Mouse (Mus musculus): ENCODE measurements at regions not wholly inside any gene's neighbourhood (a gene's known extent, or its start where the extent isn't known, plus 50 kb on each side); places are given as distances from the start of the nearest gene placed in this dataset.

DNA sequence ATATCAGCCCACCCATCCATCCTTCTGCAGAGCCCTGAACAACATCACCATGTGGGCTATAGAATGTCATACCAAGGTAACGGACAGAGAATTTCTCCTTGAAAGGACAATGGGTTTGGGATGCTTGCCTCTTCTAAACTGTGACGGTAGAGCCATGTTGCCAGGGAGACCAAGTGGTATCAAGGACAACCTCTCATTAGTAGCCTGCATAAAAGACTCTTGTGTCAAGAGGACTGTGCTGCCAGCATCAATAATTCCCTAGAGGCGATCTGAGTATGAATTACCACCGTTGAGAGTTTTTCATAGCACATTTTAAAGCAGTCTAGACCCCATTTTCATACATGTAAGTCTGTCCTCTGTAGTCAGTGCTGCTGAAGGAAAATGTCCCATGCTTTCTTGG is 79.3 kb upstream of the Hpf1 start:
- no peaks in the 10 kb centered on the region for H3K9me3 ChIP-seq (ENCODE audit: control insufficient read depth, low read length)
- no peaks in the 10 kb centered on the region for H3K36me3 ChIP-seq (ENCODE audit: control insufficient read depth, insufficient read depth, low read length)
- DNase-seq (ENCODE audit: low spot score) (no peak), ATAC-seq (replicated peaks; ENCODE audit: low FRiP score, low TSS enrichment, low read depth) (no peak)
- no peak overlapping the region for H3K27ac ChIP-seq (ENCODE audit: low read depth)
- no peak overlapping the region for H3K4me3 ChIP-seq (ENCODE audit: low read depth, low read length)
- H3K4me1 ChIP-seq (replicated peaks; ENCODE audit: control insufficient read depth, insufficient read depth, low read length): no peaks in the 10 kb centered on the region
- H3K4me2 ChIP-seq (ENCODE audit: low read length): no peak overlapping the region
- 77% methylated on average over 4 of the region's 4 CpGs for WGBS
- no peak overlapping the region for H3K9ac ChIP-seq (ENCODE audit: low read length)
- no peaks in the 10 kb centered on the region for H3K27me3 ChIP-seq (replicated peaks; ENCODE audit: control insufficient read depth, insufficient read depth, low read length)

DNA sequence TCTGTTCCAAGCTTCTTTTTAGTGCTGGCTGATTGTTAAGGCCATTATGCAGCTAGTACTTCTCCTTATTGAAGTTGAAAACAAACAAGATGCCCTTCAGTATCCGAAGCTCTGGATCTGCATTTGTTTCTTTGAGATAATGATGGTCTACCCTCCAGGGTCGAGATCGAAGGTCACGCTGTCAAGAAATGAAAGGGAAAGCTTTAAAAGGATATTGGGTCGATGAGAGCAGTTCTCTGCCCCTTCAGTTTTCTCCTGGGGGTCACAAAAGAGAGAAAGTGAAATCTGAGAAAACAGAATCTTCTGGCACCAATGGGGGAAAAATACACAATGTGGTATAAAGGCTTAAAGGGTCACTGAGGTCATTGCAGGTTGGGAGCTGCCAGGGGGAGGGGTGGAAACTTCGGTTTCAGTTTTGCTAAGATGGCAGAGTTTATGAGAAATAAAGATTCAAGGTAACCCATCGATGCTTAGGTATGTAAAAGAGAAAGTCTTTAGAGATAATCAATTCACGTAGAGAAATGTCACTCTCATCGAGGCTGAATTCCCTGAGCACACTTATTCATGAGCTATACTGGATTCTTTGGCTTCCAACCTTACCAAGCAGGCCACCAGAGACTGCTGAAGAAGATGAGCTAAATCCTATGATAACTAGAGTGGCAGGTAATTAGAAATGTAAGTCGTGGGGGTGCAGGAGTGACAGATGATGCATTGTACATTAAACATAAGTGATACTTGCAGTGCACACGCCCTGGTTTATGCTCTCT is 64.4 kb upstream of the Hpf1 start:
- H3K4me3 ChIP-seq (ENCODE audit: low read depth, low read length): no peak overlapping the region
- no peaks in the 10 kb centered on the region for H3K27me3 ChIP-seq (replicated peaks; ENCODE audit: control insufficient read depth, insufficient read depth, low read length)
- H3K27ac ChIP-seq (ENCODE audit: low read depth): no peak overlapping the region
- H3K4me1 ChIP-seq (replicated peaks; ENCODE audit: control insufficient read depth, insufficient read depth, low read length): no peaks in the 10 kb centered on the region
- WGBS: 76% methylated on average over 11 of the region's 11 CpGs
- H3K9me3 ChIP-seq (ENCODE audit: control insufficient read depth, low read length): no peaks in the 10 kb centered on the region
- no peak for DNase-seq (ENCODE audit: low spot score)
- no peaks in the 10 kb centered on the region for H3K36me3 ChIP-seq (ENCODE audit: control insufficient read depth, insufficient read depth, low read length)
- no peak overlapping the region for H3K9ac ChIP-seq (ENCODE audit: low read length)
- ATAC-seq (replicated peaks; ENCODE audit: low FRiP score, low TSS enrichment, low read depth): no peak
- H3K4me2 ChIP-seq (ENCODE audit: low read length): no peak overlapping the region

DNA sequence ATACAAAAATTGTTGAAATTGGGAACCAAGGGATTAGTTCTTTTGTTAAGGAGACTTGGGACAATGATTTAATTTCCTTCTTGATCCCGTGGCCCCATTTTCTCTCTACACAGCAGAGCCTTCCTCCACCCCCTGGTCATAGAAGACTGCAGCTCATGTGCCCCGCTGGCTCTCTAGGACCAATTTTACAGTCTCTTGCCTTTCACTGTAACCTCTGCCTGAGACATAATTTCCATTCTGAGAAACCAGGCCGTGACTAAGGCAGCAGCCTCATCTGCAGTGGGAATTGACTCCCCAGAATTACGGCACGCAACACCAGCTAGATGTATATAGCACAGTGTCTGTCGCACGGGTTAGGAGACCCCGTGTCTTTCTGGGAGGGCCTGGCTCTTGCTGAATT is 63.0 kb upstream of the Hpf1 start:
- no peak overlapping the region for H3K27ac ChIP-seq (ENCODE audit: low read depth)
- H3K27me3 ChIP-seq (replicated peaks; ENCODE audit: control insufficient read depth, insufficient read depth, low read length): no peaks in the 10 kb centered on the region
- ATAC-seq (replicated peaks; ENCODE audit: low FRiP score, low TSS enrichment, low read depth) (no peak), DNase-seq (ENCODE audit: low spot score) (peak; percentile 16)
- no peak overlapping the region for H3K9ac ChIP-seq (ENCODE audit: low read length)
- no peak overlapping the region for H3K4me2 ChIP-seq (ENCODE audit: low read length)
- no peaks in the 10 kb centered on the region for H3K36me3 ChIP-seq (ENCODE audit: control insufficient read depth, insufficient read depth, low read length)
- WGBS: 92% methylated on average over 8 of the region's 8 CpGs
- H3K4me3 ChIP-seq (ENCODE audit: low read depth, low read length): no peak overlapping the region
- H3K9me3 ChIP-seq (ENCODE audit: control insufficient read depth, low read length): no peaks in the 10 kb centered on the region
- H3K4me1 ChIP-seq (replicated peaks; ENCODE audit: control insufficient read depth, insufficient read depth, low read length): no peaks in the 10 kb centered on the region

DNA sequence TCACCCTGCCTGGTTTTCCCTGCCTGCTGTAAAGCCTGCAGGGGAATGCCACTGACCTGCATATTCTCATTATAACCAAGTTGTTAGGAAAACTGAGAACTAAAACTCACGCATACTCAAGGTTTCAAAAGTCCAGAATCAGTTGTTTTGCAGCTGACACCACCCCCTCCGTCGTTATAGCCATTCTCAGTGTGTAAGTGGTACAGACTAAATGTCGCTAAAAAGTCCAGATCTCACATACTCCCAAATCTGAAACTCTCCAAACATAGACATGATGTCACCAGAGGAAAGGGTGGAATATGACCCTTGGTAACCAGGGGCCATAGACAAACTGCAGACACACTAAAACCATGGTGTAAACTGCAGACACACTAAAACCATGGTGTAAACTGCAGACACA is 61.1 kb upstream of the Hpf1 start:
- no peaks in the 10 kb centered on the region for H3K27me3 ChIP-seq (replicated peaks; ENCODE audit: control insufficient read depth, insufficient read depth, low read length)
- H3K4me3 ChIP-seq (ENCODE audit: low read depth, low read length): no peak overlapping the region
- 83% methylated on average over 4 of the region's 4 CpGs for WGBS
- H3K4me2 ChIP-seq (ENCODE audit: low read length): no peak overlapping the region
- no peaks in the 10 kb centered on the region for H3K36me3 ChIP-seq (ENCODE audit: control insufficient read depth, insufficient read depth, low read length)
- no peak overlapping the region for H3K9ac ChIP-seq (ENCODE audit: low read length)
- no peak overlapping the region for H3K27ac ChIP-seq (ENCODE audit: low read depth)
- ATAC-seq (replicated peaks; ENCODE audit: low FRiP score, low TSS enrichment, low read depth) (no peak), DNase-seq (ENCODE audit: low spot score) (no peak)
- H3K9me3 ChIP-seq (ENCODE audit: control insufficient read depth, low read length): no peaks in the 10 kb centered on the region
- H3K4me1 ChIP-seq (replicated peaks; ENCODE audit: control insufficient read depth, insufficient read depth, low read length): no peaks in the 10 kb centered on the region

DNA sequence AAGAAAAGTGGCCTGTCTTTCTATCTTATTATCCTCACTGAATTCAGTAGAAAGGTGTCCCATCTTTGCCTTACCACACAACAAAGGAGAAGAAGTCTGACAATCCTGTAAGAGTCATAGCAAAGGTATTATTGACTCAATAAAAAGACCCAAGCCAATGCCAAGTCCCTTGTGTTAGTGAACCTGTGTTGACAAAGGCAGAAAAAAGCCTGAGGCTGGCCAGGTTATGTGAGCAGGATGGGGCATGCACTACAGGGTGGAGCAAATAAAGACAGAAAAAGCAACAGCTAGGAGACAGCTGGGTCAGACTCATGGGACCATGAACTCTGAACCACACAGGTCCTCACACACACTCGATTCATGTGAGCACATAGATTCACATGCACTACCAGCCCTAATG is 59.7 kb upstream of the Hpf1 start:
- Histone ChIP-seq H3K4me2 (ENCODE audit: low read length) (no peak overlapping the region), H3K4me3 (ENCODE audit: low read depth, low read length) (no peak overlapping the region), H3K9me3 (ENCODE audit: control insufficient read depth, low read length) (no peaks in the 10 kb centered on the region), H3K27me3 (replicated peaks; ENCODE audit: control insufficient read depth, insufficient read depth, low read length) (no peaks in the 10 kb centered on the region), H3K36me3 (ENCODE audit: control insufficient read depth, insufficient read depth, low read length) (no peaks in the 10 kb centered on the region), H3K4me1 (replicated peaks; ENCODE audit: control insufficient read depth, insufficient read depth, low read length) (no peaks in the 10 kb centered on the region), H3K9ac (ENCODE audit: low read length) (no peak overlapping the region), H3K27ac (ENCODE audit: low read depth) (no peak overlapping the region)
- 75% methylated on average over 1 of the region's 1 CpGs for WGBS
- no peak for DNase-seq (ENCODE audit: low spot score)
- ATAC-seq (replicated peaks; ENCODE audit: low FRiP score, low TSS enrichment, low read depth): no peak

DNA sequence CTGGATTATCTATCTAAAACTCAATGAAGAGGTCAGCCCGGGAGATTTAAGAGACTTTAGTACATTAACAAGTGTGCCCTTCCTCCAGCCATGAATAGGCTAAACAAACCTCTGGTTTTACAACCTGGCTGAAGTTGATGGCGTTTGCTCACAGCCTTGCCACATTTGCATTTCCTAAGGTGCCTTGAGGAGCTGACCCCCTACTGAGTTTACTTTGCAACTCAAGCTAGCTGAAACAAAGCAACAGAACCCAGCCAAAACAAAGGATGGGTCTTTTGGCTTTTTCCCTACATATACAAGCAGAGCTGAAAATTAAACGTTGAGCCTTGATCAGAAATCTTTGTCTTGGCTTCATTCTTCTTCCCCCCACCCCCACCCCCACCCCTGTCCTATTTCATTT is 51.7 kb upstream of the Hpf1 start:
- no peak overlapping the region for H3K27ac ChIP-seq (ENCODE audit: low read depth)
- H3K9ac ChIP-seq (ENCODE audit: low read length): no peak overlapping the region
- H3K4me3 ChIP-seq (ENCODE audit: low read depth, low read length): no peak overlapping the region
- no peaks in the 10 kb centered on the region for H3K9me3 ChIP-seq (ENCODE audit: control insufficient read depth, low read length)
- H3K27me3 ChIP-seq (replicated peaks; ENCODE audit: control insufficient read depth, insufficient read depth, low read length): no peaks in the 10 kb centered on the region
- no peak overlapping the region for H3K4me2 ChIP-seq (ENCODE audit: low read length)
- ATAC-seq (replicated peaks; ENCODE audit: low FRiP score, low TSS enrichment, low read depth) (no peak), DNase-seq (ENCODE audit: low spot score) (peak; percentile 6)
- H3K36me3 ChIP-seq (ENCODE audit: control insufficient read depth, insufficient read depth, low read length): no peaks in the 10 kb centered on the region
- no peaks in the 10 kb centered on the region for H3K4me1 ChIP-seq (replicated peaks; ENCODE audit: control insufficient read depth, insufficient read depth, low read length)
- WGBS: 4% methylated on average over 3 of the region's 3 CpGs
